Mouse (Mus musculus): Measurements from ENCODE around the gene Gipc3. TPM values are rescaled to one million over a fixed set of nuclear protein-coding genes. Genes with fewer than 3 reads are reported as not detected.

The Gipc3 gene
- total RNA-seq, 2 experiments from 2014 or later, result 1.7 to 1.8 TPM

- no peak for TF ChIP-seq CTCF (conservative IDR thresholded peaks at IDR 0.05)
Observed at GRCm38 (mm10) chr10:81334324-81334723, 8.7 kb downstream of the Gipc3 start.

DNA sequence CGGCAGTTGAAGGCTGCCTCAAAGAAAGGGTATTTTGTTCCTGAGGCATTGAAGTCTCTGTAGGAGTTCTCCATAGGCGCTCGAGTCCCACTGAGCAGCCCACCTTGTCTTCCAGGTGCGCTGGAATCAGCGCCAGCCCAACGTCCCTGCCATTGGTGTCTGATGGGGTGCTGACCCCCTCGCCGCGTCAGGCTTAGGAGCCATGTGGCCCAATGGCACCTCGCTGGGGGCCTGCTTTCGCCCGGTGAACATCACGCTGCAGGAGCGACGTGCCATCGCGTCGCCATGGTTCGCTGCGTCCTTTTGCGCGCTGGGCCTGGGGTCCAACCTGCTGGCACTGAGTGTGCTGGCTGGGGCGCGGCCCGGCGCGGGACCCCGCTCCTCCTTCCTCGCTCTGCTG is 10.8 kb downstream of the Gipc3 start:
- Histone ChIP-seq H3K4me3 (no peak overlapping the region), H3K27ac (no peak overlapping the region)
- TF ChIP-seq CTCF (conservative IDR thresholded peaks at IDR 0.05), result no peak
- DNase-seq (ENCODE audit: low spot score in 2 of 2), result no peak

More at GRCm38 (mm10) chr10:81334324-81334723, 8.7 kb downstream of the Gipc3 start:
- H3K27ac ChIP-seq, result no peak overlapping the region
- no peak for DNase-seq (ENCODE audit: low spot score in 2 of 2)
- H3K4me3 ChIP-seq, result no peak overlapping the region

- no peak for TF ChIP-seq CTCF (conservative IDR thresholded peaks at IDR 0.05)
- Histone ChIP-seq H3K27ac (peak overlapping the region; percentile 46; the same call in 1 of the 2 replicates), H3K4me3 (no peak overlapping the region)
- no peak for DNase-seq (ENCODE audit: low spot score in 2 of 2)
Observed at GRCm38 (mm10) chr10:81330007-81330406, 13.1 kb downstream of the Gipc3 start.

DNA sequence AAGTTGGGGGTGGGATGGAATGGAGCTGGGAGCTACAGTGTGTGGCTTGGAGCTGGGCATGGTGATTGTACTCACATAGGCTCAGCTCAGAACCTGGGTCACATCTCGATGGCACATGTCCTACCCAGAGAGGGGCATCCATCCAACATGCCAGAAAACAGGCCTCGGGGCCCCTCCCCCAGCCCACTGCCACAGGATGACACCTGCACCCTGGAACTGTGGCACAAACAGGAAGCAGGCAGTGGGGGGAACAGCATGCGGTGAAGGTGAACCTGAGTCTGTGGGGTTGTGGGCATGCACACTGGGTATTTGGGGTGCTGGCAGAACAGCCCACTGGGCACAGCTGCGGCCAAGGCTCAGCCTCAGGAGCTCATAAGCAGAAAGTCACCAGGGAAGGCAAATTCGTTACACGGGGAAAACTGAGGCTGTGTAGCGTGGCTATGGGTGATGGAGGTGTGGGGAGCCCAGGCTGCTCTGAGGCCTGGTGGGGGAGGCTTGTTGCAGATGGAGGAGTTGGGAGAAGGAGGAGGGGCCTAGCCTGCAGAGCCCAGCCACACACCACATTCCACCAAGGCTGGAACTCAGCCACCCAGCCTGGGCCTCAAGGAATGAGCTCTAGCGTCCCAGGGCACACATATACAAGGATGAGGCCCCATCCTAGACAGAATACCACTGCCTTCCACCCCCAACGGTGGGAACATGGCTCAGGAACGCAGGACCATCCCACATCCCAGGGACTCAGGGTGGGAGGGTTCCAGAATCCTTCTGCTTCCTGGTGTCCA is 13.7 kb downstream of the Gipc3 start:
- H3K4me3 ChIP-seq, result no peak overlapping the region
- no peak for DNase-seq (ENCODE audit: low spot score in 2 of 2)
- TF ChIP-seq CTCF (conservative IDR thresholded peaks at IDR 0.05), result no peak
- peak overlapping the region; percentile 46; the same call in 1 of the 2 replicates for H3K27ac ChIP-seq

- no peak for DNase-seq (ENCODE audit: low spot score in 2 of 2)
- Histone ChIP-seq H3K4me3 (no peak within 1 kb of the TSS), H3K27ac (peak within 1 kb of the TSS; percentile 69)
- no peak for TF ChIP-seq CTCF (conservative IDR thresholded peaks at IDR 0.05)
Observed at GRCm38 (mm10) chr10:81328386-81328785, 14.7 kb downstream of the Gipc3 start, which contains the start of gene Tbxa2r. Gene Tbxa2r, plus strand, starts transcription at chr10:81328731.

- no peak for DNase-seq (ENCODE audit: low spot score in 2 of 2)
- peak overlapping the region; percentile 69 for H3K27ac ChIP-seq
Observed at GRCm38 (mm10) chr10:81327959-81328358, 15.1 kb downstream of the Gipc3 start.

DNA sequence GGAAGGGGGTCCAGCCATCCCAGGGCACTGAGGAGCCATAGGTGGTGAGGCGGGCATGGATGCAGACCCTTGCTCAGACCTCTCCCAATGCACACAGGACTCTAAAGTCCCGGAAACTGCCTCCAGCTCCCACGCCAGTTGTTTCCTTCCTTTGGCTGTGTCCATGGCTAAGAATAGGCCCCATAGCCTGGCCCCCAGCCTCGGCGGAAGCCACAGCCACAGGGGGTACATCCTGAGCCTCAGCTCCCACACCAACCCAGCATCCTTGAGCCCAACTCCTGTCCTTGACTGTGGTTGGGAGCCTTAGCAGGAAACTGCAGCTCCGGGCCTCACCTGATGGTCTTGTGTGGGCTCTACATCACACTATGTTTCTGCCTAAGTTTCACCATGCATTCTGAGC is 16.2 kb downstream of the Gipc3 start:
- Histone ChIP-seq H3K27ac (peak overlapping the region; percentile 83), H3K4me3 (no peak overlapping the region)
- DNase-seq (ENCODE audit: low spot score in 2 of 2), result no peak
- no peak for TF ChIP-seq CTCF (conservative IDR thresholded peaks at IDR 0.05)

More at GRCm38 (mm10) chr10:81327959-81328358, 15.1 kb downstream of the Gipc3 start:
- TF ChIP-seq CTCF (conservative IDR thresholded peaks at IDR 0.05), result no peak
- no peak overlapping the region for H3K4me3 ChIP-seq

DNA sequence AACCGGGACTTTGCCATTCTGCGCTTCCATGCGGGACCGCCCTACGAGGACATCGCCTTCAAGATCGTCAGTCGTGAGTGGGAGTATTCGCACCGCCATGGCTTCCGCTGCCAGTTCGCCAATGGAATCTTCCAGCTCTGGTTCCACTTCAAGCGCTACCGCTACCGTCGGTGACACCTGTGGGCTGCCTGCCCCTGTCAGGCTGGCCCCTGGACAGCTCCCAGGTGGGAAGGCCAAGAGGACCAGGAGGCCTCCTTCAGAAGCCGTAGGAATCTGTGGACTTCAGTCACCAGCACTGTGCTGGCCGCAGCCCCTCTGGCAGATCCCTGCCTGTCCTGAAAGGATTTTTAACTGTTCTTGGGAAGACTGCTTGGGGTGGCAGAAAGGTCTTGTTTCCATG is 17.3 kb downstream of the Gipc3 start:
- DNase-seq (ENCODE audit: low spot score in 2 of 2), result no peak
- TF ChIP-seq CTCF (conservative IDR thresholded peaks at IDR 0.05), result no peak
- H3K27ac ChIP-seq, result peak overlapping the region; percentile 83
- H3K4me3 ChIP-seq, result no peak overlapping the region

GRCm38 (mm10) chr10:81325176-81325575 is 17.9 kb downstream of the Gipc3 start:
- Histone ChIP-seq H3K4me3 (no peak overlapping the region), H3K27ac (no peak overlapping the region)
- TF ChIP-seq CTCF (conservative IDR thresholded peaks at IDR 0.05), result no peak
- DNase-seq (ENCODE audit: low spot score in 2 of 2), result no peak

DNA sequence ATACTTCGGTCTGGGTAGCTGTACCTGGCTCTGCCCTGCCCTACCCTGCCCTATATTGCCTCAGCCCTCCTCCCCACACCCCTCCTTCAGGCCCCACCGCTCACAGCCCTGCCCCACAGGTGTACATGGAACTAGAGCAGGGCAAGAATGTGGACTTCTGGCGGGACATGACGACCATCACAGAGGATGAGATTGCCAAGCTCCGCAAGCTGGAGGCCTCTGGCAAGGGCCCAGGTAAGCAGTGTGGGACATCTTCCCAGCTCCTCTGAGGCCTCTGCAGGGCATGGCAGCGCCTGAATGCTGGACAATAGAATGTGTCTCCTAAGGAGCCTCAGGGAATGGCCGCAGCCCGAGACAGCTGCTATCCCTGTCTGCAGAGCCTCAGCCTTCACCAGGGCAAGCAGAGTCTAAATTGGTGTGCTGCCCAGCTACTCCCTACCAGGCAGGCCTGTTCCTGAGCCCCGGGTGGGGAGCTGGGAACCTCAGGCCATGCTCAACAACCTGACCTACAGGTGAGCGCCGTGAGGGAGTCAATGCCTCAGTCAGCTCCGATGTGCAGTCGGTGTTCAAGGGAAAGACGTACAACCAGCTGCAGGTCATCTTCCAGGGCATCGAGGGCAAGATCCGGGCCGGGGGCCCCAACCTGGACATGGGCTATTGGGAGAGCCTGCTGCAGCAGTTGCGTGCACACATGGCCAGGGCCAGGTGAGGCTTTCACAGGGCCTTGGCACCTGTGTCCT is 19.1 kb downstream of the Gipc3 start:
- H3K27ac ChIP-seq, result no peak overlapping the region
- no peak for TF ChIP-seq CTCF (conservative IDR thresholded peaks at IDR 0.05)

GRCm38 (mm10) chr10:81323141-81323775 is 19.8 kb downstream of the Gipc3 start:
- H3K4me3 ChIP-seq, result no peak overlapping the region
- no peak for TF ChIP-seq CTCF (conservative IDR thresholded peaks at IDR 0.05)
- DNase-seq (ENCODE audit: low spot score in 2 of 2), result no peak
- no peak overlapping the region for H3K27ac ChIP-seq

More for the DNA sequence above, 19.1 kb downstream of the Gipc3 start:
- no peak for DNase-seq (ENCODE audit: low spot score in 2 of 2)
- no peak overlapping the region for H3K4me3 ChIP-seq

- no peak for TF ChIP-seq CTCF (conservative IDR thresholded peaks at IDR 0.05)
- Histone ChIP-seq H3K4me3 (no peak overlapping the region), H3K27ac (no peak overlapping the region)
- DNase-seq (ENCODE audit: low spot score in 2 of 2), result no peak
Observed at GRCm38 (mm10) chr10:81322444-81322843, 20.6 kb downstream of the Gipc3 start.

DNA sequence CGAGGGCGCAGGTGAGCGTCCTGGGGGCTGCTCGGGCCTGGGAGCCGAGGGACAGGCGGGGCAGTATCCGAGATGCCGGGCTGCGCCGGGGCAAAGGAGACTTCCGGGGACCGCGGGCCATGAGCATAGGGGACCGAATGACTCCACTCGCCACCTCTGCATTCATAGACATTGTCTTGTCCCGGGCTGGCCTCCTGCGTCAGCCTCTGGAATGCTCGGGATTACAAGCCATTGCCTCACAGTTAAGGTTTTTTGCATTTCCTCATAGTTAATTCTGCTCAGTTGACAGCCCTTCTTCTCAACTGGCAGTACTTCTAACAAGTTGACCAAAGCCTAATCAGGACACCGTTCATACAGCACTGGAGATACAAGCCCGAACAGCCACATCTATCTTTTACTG is 21.6 kb downstream of the Gipc3 start:
- DNase-seq (ENCODE audit: low spot score in 2 of 2), result no peak
- Histone ChIP-seq H3K27ac (peak overlapping the region; percentile 99), H3K4me3 (peak overlapping the region; percentile 90)
- no peak for TF ChIP-seq CTCF (conservative IDR thresholded peaks at IDR 0.05)

All from layer of hippocampus, adult 2 months (tissue).